Mouse (Mus musculus) brain, embryonic 14.5 days (tissue): Measurements from ENCODE around the gene Vdr.

Source experiments
- CTCF ChIP-seq: fragments of 200-500 bp; IDR thresholded peaks from 2 replicates; pipeline ENCODE4 v1.5.1; 2012; ENCODE audit warnings: inconsistent platforms, mild to moderate bottlenecking, moderate library complexity, borderline replicate concordance; ENCODE audit not compliant: insufficient read depth, insufficient read length; ENCODE audit errors: extremely low read depth
- POLR2A ChIP-seq: fragments of 200-500 bp; IDR thresholded peaks from 2 replicates; pipeline ENCODE4 v1.6.1; 2012; ENCODE audit warnings: mild to moderate bottlenecking, inconsistent platforms, borderline replicate concordance; ENCODE audit not compliant: poor library complexity, insufficient read depth, insufficient read length, severe bottlenecking; ENCODE audit errors: extremely low read depth

DNA sequence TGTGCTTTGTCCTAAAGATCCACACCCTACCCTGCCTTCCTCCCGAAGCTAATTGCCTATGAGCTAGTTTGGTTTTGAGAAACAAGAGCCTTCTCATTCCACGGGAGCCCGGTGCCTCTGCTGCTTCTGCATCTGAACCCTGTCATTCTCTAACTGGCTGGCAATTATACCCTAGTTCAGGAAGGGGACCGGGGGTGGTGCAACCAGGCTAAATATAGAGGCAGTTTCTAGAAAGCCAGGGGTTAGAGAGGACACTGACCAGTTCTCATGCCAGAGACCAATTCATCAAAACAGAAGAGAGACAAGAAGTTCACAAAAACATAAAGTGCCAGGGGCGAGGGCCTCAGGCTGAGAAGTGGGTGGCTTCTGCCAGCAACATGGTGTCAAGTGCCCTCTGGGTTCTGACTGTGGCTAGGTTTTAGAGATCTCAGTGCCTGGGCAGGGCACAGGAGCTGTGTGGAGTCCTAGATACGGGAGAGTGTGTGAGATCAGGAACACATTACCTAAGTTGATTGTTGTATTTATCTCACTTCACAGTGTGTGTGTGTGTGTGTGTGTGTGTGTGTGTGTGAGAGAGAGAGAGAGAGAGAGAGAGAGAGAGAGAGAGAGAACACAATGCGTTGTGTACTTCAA is 31.6 kb downstream of the Vdr start:
- TF ChIP-seq CTCF, result no peak
- TF ChIP-seq POLR2A, result no peak
